Mouse (Mus musculus) hindbrain, postnatal 0 days (tissue): ENCODE results near the gene Grik4. TPM values are rescaled to one million over a fixed set of nuclear protein-coding genes. Genes with fewer than 3 reads are reported as not detected.
"Not testable (repeated sequence)": the region's sequence is repeated elsewhere in the genome, so short reads cannot be mapped to it uniquely, and the experiment has no call there.

Experiments used
- ATAC-seq: fragments of 200-750 bp; cut with Nextera tagmentation; 2 replicates; pipeline ENCODE4 v1.8.0; 2017; ENCODE audit warnings: mild to moderate bottlenecking, moderate TSS enrichment, moderate library complexity
- DNase-seq: peaks from one replicate; pipeline ENCODE4 v3.0.0-alpha.2; 2015; ENCODE audit warnings: low spot score
- H3K27ac ChIP-seq: fragments of 300-500 bp; sonication (generic); 2 replicates; pipeline ENCODE4 v1.5.1; 2014; ENCODE audit warnings: mild to moderate bottlenecking
- H3K27me3 ChIP-seq: fragments of 300-500 bp; sonication (generic); 2 replicates; pipeline ENCODE4 v1.6.1; 2014; ENCODE audit warnings: low read length, mixed read lengths; ENCODE audit not compliant: insufficient read depth
- H3K36me3 ChIP-seq: fragments of 300-500 bp; sonication (generic); 2 replicates; pipeline ENCODE4 v1.6.1; 2014; ENCODE audit warnings: low read length, mixed read lengths; ENCODE audit not compliant: insufficient read depth
- H3K4me1 ChIP-seq: fragments of 300-500 bp; sonication (generic); 2 replicates; pipeline ENCODE4 v1.6.1; 2014; ENCODE audit warnings: antibody characterized with exemption, low read length, mixed read lengths; ENCODE audit not compliant: insufficient read depth
- H3K4me2 ChIP-seq: fragments of 300-500 bp; sonication (generic); 2 replicates; pipeline ENCODE4 v1.6.1; 2014; ENCODE audit warnings: low read depth, mild to moderate bottlenecking, low read length, moderate library complexity, mixed read lengths
- H3K4me3 ChIP-seq: fragments of 300-500 bp; sonication (generic); 2 replicates; pipeline ENCODE4 v1.5.1; 2014; ENCODE audit warnings: low read length
- H3K9ac ChIP-seq: fragments of 300-500 bp; sonication (generic); replicated peaks from 2 replicates; pipeline ENCODE4 v1.6.1; 2014; ENCODE audit warnings: mild to moderate bottlenecking, low read length, moderate library complexity, mixed read lengths
- H3K9me3 ChIP-seq: fragments of 300-500 bp; sonication (generic); 2 replicates; pipeline ENCODE4 v1.6.1; 2016; ENCODE audit warnings: low read length, mixed read lengths
- CTCF ChIP-seq: IDR thresholded peaks from 2 replicates; pipeline ENCODE4 v1.5.1; 2016; ENCODE audit warnings: antibody characterized with exemption, control low read depth, low read depth
- WGBS: fragments of 180-500 bp; shearing (Covaris S2); extraction: QIAGEN DNeasy Blood & Tissue Kit; methylation state at CpG from one replicate; pipeline ENCODE4 v1.1.7; 2014; 5-methylcytosine and 5-hydroxymethylcytosine counted together
- polyA plus RNA-seq: library from polyadenylated mRNA; unstranded; fragments of >200 nt; fragmentation: Nextera tagmentation; extraction: Ambion mirVana; gene quantifications from 2 replicates; pipeline ENCODE4 v1.2.1, GENCODE M21; 2015
- total RNA-seq: library from RNA; depleted of rRNA; stranded (reverse); fragments of >200 nt; gene quantifications from 2 replicates; pipeline ENCODE4 v1.2.3, GENCODE M21; 2014; rRNA removed

Grik4 gene
- 14.8 and 18.2 TPM in 2 replicates for total RNA-seq
- 8.9 and 9.4 TPM in 2 replicates for polyA plus RNA-seq

- DNase-seq = peak; percentile 58
- peak; percentile 32 for TF ChIP-seq CTCF
- Histone ChIP-seq H3K4me1 (peaks cover 13% of the 10 kb centered on the region), H3K4me2 (peak within 1 kb of the TSS; percentile 97), H3K4me3 (peak within 1 kb of the TSS; percentile 77), H3K9me3 (no peaks in the 10 kb centered on the region), H3K27me3 (no peaks in the 10 kb centered on the region), H3K36me3 (no peaks in the 10 kb centered on the region), H3K27ac (peak within 1 kb of the TSS; percentile 87), H3K9ac (peak within 1 kb of the TSS; percentile 89)
- peak; percentile 30 for ATAC-seq
- 0% methylated on average over 30 of the region's 68 CpGs for WGBS
Observed at GRCm38 (mm10) chr9:42943781-42944535, at the start of gene Grik4. Grik4 (minus strand) TSS chr9:42944493.

GRCm38 (mm10) chr9:42993659-42994058, 49.4 kb upstream of the Grik4 start:
- Histone ChIP-seq H3K4me3 (no peak overlapping the region), H3K9me3 (no peaks in the 10 kb centered on the region), H3K27ac (no peak overlapping the region), H3K9ac (no peak overlapping the region), H3K36me3 (peaks cover 51% of the 10 kb centered on the region), H3K27me3 (no peaks in the 10 kb centered on the region), H3K4me1 (no peaks in the 10 kb centered on the region), H3K4me2 (no peak overlapping the region)
- no peak for TF ChIP-seq CTCF
- DNase-seq (no peak), ATAC-seq (no peak)
- WGBS = 91% methylated on average over 4 of the region's 4 CpGs

- TF ChIP-seq CTCF = no peak
- no peaks in the 10 kb centered on the region for H3K4me1 ChIP-seq
- 88% methylated on average over 4 of the region's 4 CpGs for whole genome bisulfite sequencing
- ATAC-seq = no peak
- peaks cover 43% of the 10 kb centered on the region for H3K36me3 ChIP-seq
- no peak overlapping the region for H3K4me3 ChIP-seq
- H3K27ac ChIP-seq = no peak overlapping the region
- no peak overlapping the region for H3K9ac ChIP-seq
- H3K27me3 ChIP-seq = no peaks in the 10 kb centered on the region
- no peak for DNase-seq
- no peaks in the 10 kb centered on the region for H3K9me3 ChIP-seq
- H3K4me2 ChIP-seq = no peak overlapping the region
Observed at GRCm38 (mm10) chr9:42987988-42988387, 43.7 kb upstream of the Grik4 start.

GRCm38 (mm10) chr9:42968894-42969521, 24.7 kb upstream of the Grik4 start:
- H3K36me3 ChIP-seq = peaks cover 61% of the 10 kb centered on the region

GRCm38 (mm10) chr9:42967731-42968130, 23.4 kb upstream of the Grik4 start:
- no peak for TF ChIP-seq CTCF
- Histone ChIP-seq H3K36me3 (peaks cover 51% of the 10 kb centered on the region), H3K27ac (no peak overlapping the region), H3K4me1 (no peaks in the 10 kb centered on the region), H3K9me3 (no peaks in the 10 kb centered on the region), H3K9ac (no peak overlapping the region), H3K27me3 (no peaks in the 10 kb centered on the region), H3K4me3 (no peak overlapping the region), H3K4me2 (no peak overlapping the region)
- DNase-seq (no peak), ATAC-seq (no peak; the same call in 1 of the 2 replicates)
- WGBS = 73% methylated on average over 9 of the region's 9 CpGs

More at GRCm38 (mm10) chr9:42968894-42969521, 24.7 kb upstream of the Grik4 start:
- WGBS = 69% methylated on average over 11 of the region's 11 CpGs
- Histone ChIP-seq H3K4me1 (no peaks in the 10 kb centered on the region), H3K9me3 (no peaks in the 10 kb centered on the region), H3K4me3 (no peak overlapping the region), H3K4me2 (no peak overlapping the region), H3K9ac (no peak overlapping the region), H3K27ac (no peak overlapping the region), H3K27me3 (no peaks in the 10 kb centered on the region)
- DNase-seq (no peak), ATAC-seq (no peak)
- TF ChIP-seq CTCF = no peak

GRCm38 (mm10) chr9:42964809-42965208, 20.5 kb upstream of the Grik4 start:
- H3K4me3 ChIP-seq, H3K27ac ChIP-seq, H3K9ac ChIP-seq, DNase-seq, H3K4me2 ChIP-seq, H3K27me3 ChIP-seq, H3K9me3 ChIP-seq, H3K4me1 ChIP-seq, ATAC-seq: not testable (repeated sequence)
- H3K36me3 ChIP-seq = peaks cover 28% of the 10 kb centered on the region
- WGBS = 80% methylated on average over 3 of the region's 3 CpGs
